14 mouse cellular contexts compared by ENCODE assay signal in genomic region chr17:28330590-28330989, GRCm38 (mm10). TPM values are rescaled to one million over a fixed set of nuclear protein-coding genes. Genes with fewer than 3 reads are reported as not detected.
A peak's percentile ranks its signal among the peaks of the same experiment; 100 is the strongest.
DNase-seq lines count a peak whose midpoint lies in the region; ATAC-seq and TF ChIP-seq lines count a peak whose summit lies in the region.
"Not testable (repeated sequence)": the region's sequence is repeated elsewhere in the genome, so short reads cannot be mapped to it uniquely, and the experiment has no call there.
"Had no signal": no experiment of that assay in that cellular context is flagged by ENCODE, and none has a peak within 500 bp of the region (broad histone marks: within the 10 kb centered on the region; RNA-seq: fewer than 3 reads in every experiment).

No protein-coding gene starts in this region.

- H3K27me3 ChIP-seq in CH12.LX (replicated peaks), result peaks cover 18% of the 10 kb centered on the region
- peaks cover 14% of the 10 kb centered on the region for H3K27me3 ChIP-seq in erythroblast, embryonic 14.5 days (ENCODE audit: control insufficient read depth)
- not testable (repeated sequence) for H3K27me3 ChIP-seq in heart, embryonic 14.5 days (ENCODE audit: control insufficient read depth, insufficient read depth, low read length); kidney, embryonic 15.5 days; liver, embryonic 11.5 days (replicated peaks; ENCODE audit: control insufficient read depth, insufficient read depth, low read length); lung, embryonic 14.5 days (ENCODE audit: insufficient read depth, low read length); stomach, embryonic 16.5 days (ENCODE audit: control insufficient read depth, insufficient read depth, low read length)

- TF ChIP-seq POLR2A in CH12.LX (IDR thresholded peaks at IDR 0.05; ENCODE audit: low read depth, low read length); bone marrow macrophage, adult 2 months (IDR thresholded peaks at IDR 0.05; ENCODE audit: borderline replicate concordance, low read depth, low read length): not testable (repeated sequence)

- peaks cover 13 to 28% of the 10 kb centered on the region in 2 experiments for H3K4me1 ChIP-seq in CH12.LX (ENCODE audit: control insufficient read depth in 1 of 2, insufficient read depth in 2 of 2)
- peaks cover 15% of the 10 kb centered on the region for H3K4me1 ChIP-seq in bone marrow macrophage, adult 2 months (ENCODE audit: control insufficient read depth, insufficient read depth, low read length)
- H3K4me1 ChIP-seq in erythroblast, embryonic 14.5 days (ENCODE audit: control insufficient read depth), result peaks cover 55% of the 10 kb centered on the region
- H3K4me1 ChIP-seq in heart, embryonic 14.5 days (ENCODE audit: control insufficient read depth in 2 of 2, insufficient read depth in 2 of 2, low read length in 2 of 2), result peaks cover 34 to 45% of the 10 kb centered on the region in 2 experiments
- H3K4me1 ChIP-seq in kidney, embryonic 15.5 days, result peaks cover 66% of the 10 kb centered on the region
- peaks cover 38% of the 10 kb centered on the region for H3K4me1 ChIP-seq in liver, embryonic 11.5 days (replicated peaks; ENCODE audit: control insufficient read depth, insufficient read depth, low read length)
- H3K4me1 ChIP-seq in lung, embryonic 14.5 days (ENCODE audit: insufficient read depth), result peaks cover 12% of the 10 kb centered on the region
- peaks cover 56% of the 10 kb centered on the region for H3K4me1 ChIP-seq in stomach, embryonic 16.5 days (ENCODE audit: control insufficient read depth, insufficient read depth, low read length)

- H3K79me2 ChIP-seq in CH12.LX (replicated peaks; ENCODE audit: control insufficient read depth, extremely low read depth, insufficient read depth, poor library complexity, severe bottlenecking), result peaks cover 15% of the 10 kb centered on the region

- dilution Hi-C loops in CH12.LX (cut with MboI; ENCODE audit: extremely low pct_ligation_motif_present, extremely low pct_unique_long_range_greater_than_20kb, low sequenced_read_pairs), result not testable (repeated sequence)

- not testable (repeated sequence) for TF ChIP-seq RAD21 in CH12.LX (IDR thresholded peaks at IDR 0.05; ENCODE audit: low read depth, low read length)

- not testable (repeated sequence) for TF ChIP-seq CTCF in CH12.LX (conservative IDR thresholded peaks at IDR 0.05 in 1 of 2, IDR thresholded peaks at IDR 0.05 in 1 of 2; ENCODE audit: low read depth in 2 of 2, low read length in 2 of 2); bone marrow macrophage, adult 2 months (IDR thresholded peaks at IDR 0.05; ENCODE audit: low read depth, low read length); lung, embryonic 14.5 days (IDR thresholded peaks at IDR 0.05; ENCODE audit: low read depth)

- not testable (repeated sequence) for H3K9me3 ChIP-seq in CH12.LX (replicated peaks; ENCODE audit: low read length); erythroblast, embryonic 14.5 days (ENCODE audit: control insufficient read depth, low read length); heart, embryonic 14.5 days (ENCODE audit: control insufficient read depth, low read length); kidney, embryonic 15.5 days (replicated peaks); liver, embryonic 11.5 days (ENCODE audit: control insufficient read depth, low read length); lung, embryonic 14.5 days (ENCODE audit: low read depth, low read length); stomach, embryonic 16.5 days (replicated peaks; ENCODE audit: control insufficient read depth, low read length)

- WGBS in heart, embryonic 14.5 days, result 64% methylated on average over 6 of the region's 8 CpGs
- WGBS in kidney, embryonic 15.5 days, result 54% methylated on average over 8 of the region's 8 CpGs
- 63% methylated on average over 7 of the region's 8 CpGs for WGBS in liver, embryonic 11.5 days
- WGBS in lung, embryonic 14.5 days, result 35% methylated on average over 6 of the region's 8 CpGs
- WGBS in stomach, embryonic 16.5 days, result 51% methylated on average over 6 of the region's 8 CpGs

- H3K4me3 ChIP-seq in CH12.LX (replicated peaks in 1 of 3; ENCODE audit: low read depth in 2 of 3, low read length in 2 of 3, poor library complexity in 1 of 3), result peak overlapping the region in 2 of 3 experiments; percentile 41 to 100
- peak overlapping the region; percentile 94 for H3K4me3 ChIP-seq in bone marrow macrophage, adult 2 months (ENCODE audit: insufficient read depth, low read length)
- peak overlapping the region; percentile 6 for H3K4me3 ChIP-seq in erythroblast, embryonic 14.5 days (replicated peaks)
- not testable (repeated sequence) for H3K4me3 ChIP-seq in heart, embryonic 14.5 days (ENCODE audit: control insufficient read depth in 1 of 2, insufficient read depth in 1 of 2, low read depth in 1 of 2, low read length in 2 of 2)
- peak overlapping the region; percentile 91 for H3K4me3 ChIP-seq in kidney, embryonic 15.5 days (replicated peaks)
- H3K4me3 ChIP-seq in liver, embryonic 11.5 days (ENCODE audit: low read depth, low read length), result peak overlapping the region; percentile 100
- H3K4me3 ChIP-seq in lung, embryonic 14.5 days (ENCODE audit: low read depth, low read length), result peak overlapping the region; percentile 95
- H3K4me3 ChIP-seq in stomach, embryonic 16.5 days (replicated peaks; ENCODE audit: low read length), result peak overlapping the region; percentile 17

- in situ Hi-C loops in CH12.LX (cut with MboI; ENCODE audit: low pct_ligation_motif_present, low pct_unique_long_range_greater_than_20kb, low sequenced_read_pairs), result not testable (repeated sequence)

- peaks cover 30 to 50% of the 10 kb centered on the region in 2 experiments for H3K36me3 ChIP-seq in CH12.LX (replicated peaks in 1 of 2; ENCODE audit: control insufficient read depth in 1 of 2, insufficient read depth in 1 of 2, low read length in 1 of 2)
- peaks cover 63% of the 10 kb centered on the region for H3K36me3 ChIP-seq in erythroblast, embryonic 14.5 days (ENCODE audit: control insufficient read depth)
- peaks cover 52% of the 10 kb centered on the region for H3K36me3 ChIP-seq in heart, embryonic 14.5 days (ENCODE audit: control insufficient read depth, insufficient read depth, low read length)
- peaks cover 63% of the 10 kb centered on the region for H3K36me3 ChIP-seq in kidney, embryonic 15.5 days
- H3K36me3 ChIP-seq in liver, embryonic 11.5 days (ENCODE audit: control insufficient read depth, insufficient read depth, low read length), result peaks cover 22% of the 10 kb centered on the region
- peaks cover 78% of the 10 kb centered on the region for H3K36me3 ChIP-seq in lung, embryonic 14.5 days (ENCODE audit: insufficient read depth)
- H3K36me3 ChIP-seq in stomach, embryonic 16.5 days (ENCODE audit: control insufficient read depth, insufficient read depth, low read length), result peaks cover 16% of the 10 kb centered on the region

- not testable (repeated sequence) for TF ChIP-seq EP300 in CH12.LX (IDR thresholded peaks at IDR 0.05; ENCODE audit: low read length)

- DNase-seq in CH12.LX (ENCODE audit: extremely low read depth); liver, embryonic 11.5 days (ENCODE audit: low spot score); lung, embryonic 14.5 days: not testable (repeated sequence)

- not testable (repeated sequence) for ATAC-seq in heart, embryonic 14.5 days (ENCODE audit: insufficient number of reproducible peaks, insufficient read depth, low FRiP score, low read depth); kidney, embryonic 15.5 days (replicated peaks; ENCODE audit: low FRiP score); liver, embryonic 11.5 days (replicated peaks; ENCODE audit: low FRiP score); lung, embryonic 14.5 days (ENCODE audit: insufficient read depth); stomach, embryonic 16.5 days (ENCODE audit: insufficient read depth, low FRiP score)

- H3K27ac ChIP-seq in CH12.LX (ENCODE audit: insufficient read depth, low read depth); bone marrow macrophage, adult 2 months (ENCODE audit: insufficient read depth, low read depth, low read length); heart, embryonic 14.5 days (replicated peaks in 1 of 2; ENCODE audit: control insufficient read depth in 1 of 2, insufficient read depth in 1 of 2, low read depth in 2 of 2, low read length in 2 of 2); kidney, embryonic 15.5 days; lung, embryonic 14.5 days (ENCODE audit: low read depth): not testable (repeated sequence)
- H3K27ac ChIP-seq in liver, embryonic 11.5 days (ENCODE audit: low read depth, low read length), result peak overlapping the region; percentile 43; the same call in 1 of the 2 replicates
- peak overlapping the region; percentile 33; the same call in 1 of the 2 replicates for H3K27ac ChIP-seq in stomach, embryonic 16.5 days (ENCODE audit: low read length)

- H3K9ac ChIP-seq in CH12.LX (ENCODE audit: insufficient read depth, low read depth), result peak overlapping the region; percentile 10; the same call in 1 of the 2 replicates
- H3K9ac ChIP-seq in heart, embryonic 14.5 days (ENCODE audit: low read length); lung, embryonic 14.5 days: not testable (repeated sequence)
- H3K9ac ChIP-seq in kidney, embryonic 15.5 days, result peak overlapping the region; percentile 99; the same call in 1 of the 2 replicates
- H3K9ac ChIP-seq in liver, embryonic 11.5 days (ENCODE audit: low read depth, low read length), result peak overlapping the region; percentile 100; the same call in 1 of the 2 replicates
- peak overlapping the region; percentile 39; the same call in 1 of the 2 replicates for H3K9ac ChIP-seq in stomach, embryonic 16.5 days (ENCODE audit: low read length)

- peak overlapping the region; percentile 88; the same call in 1 of the 2 replicates for H3K4me2 ChIP-seq in CH12.LX (ENCODE audit: insufficient read depth, low read depth, poor library complexity, severe bottlenecking)
- H3K4me2 ChIP-seq in heart, embryonic 14.5 days (ENCODE audit: low read length), result peak overlapping the region; percentile 93
- peak overlapping the region; percentile 91 for H3K4me2 ChIP-seq in kidney, embryonic 15.5 days
- peak overlapping the region; percentile 99 for H3K4me2 ChIP-seq in liver, embryonic 11.5 days
- peak overlapping the region; percentile 90; the same call in 1 of the 2 replicates for H3K4me2 ChIP-seq in lung, embryonic 14.5 days
- peak overlapping the region; percentile 97 for H3K4me2 ChIP-seq in stomach, embryonic 16.5 days (ENCODE audit: low read depth, low read length)

RNA-seq across cellular contexts. Expression of gene Rpl10a, which starts 2.3 kb away (rescaled TPM):
- total RNA-seq in CH12.LX (2012; rRNA removed) (3,510 and 4,144 TPM in 2 replicates), CH12.LX (2014; rRNA removed) (2,222 and 3,467 TPM in 2 replicates)
- 1,605 and 1,846 TPM in 2 replicates for polyA plus RNA-seq in CH12.LX (2012; ENCODE audit: insufficient read length, low read depth)
- polyA plus RNA-seq in bone marrow macrophage, adult 2 months (2012; ENCODE audit: insufficient read depth, insufficient read length, missing spikeins), result 568 and 618 TPM in 2 replicates
- polyA plus RNA-seq in erythroblast, embryonic 14.5 days (2012), result 529 and 604 TPM in 2 replicates
- polyA plus RNA-seq in heart, embryonic 14.5 days (2014; fragmentation: Nextera tagmentation; extraction: Ambion mirVana), result 440 and 513 TPM in 2 replicates
- 643 and 689 TPM in 2 replicates for polyA plus RNA-seq in kidney, embryonic 15.5 days (2015; fragmentation: Nextera tagmentation; extraction: Ambion mirVana)
- 683 and 733 TPM in 2 replicates for polyA plus RNA-seq in liver, embryonic 11.5 days (2014; fragmentation: Nextera tagmentation; extraction: Ambion mirVana)
- 799 and 802 TPM in 2 replicates for polyA plus RNA-seq in lung, embryonic 14.5 days (2014; fragmentation: Nextera tagmentation; extraction: Ambion mirVana)
- 538 and 564 TPM in 2 replicates for polyA plus RNA-seq in stomach, embryonic 16.5 days (2015; fragmentation: Nextera tagmentation; extraction: Ambion mirVana)

RNA-seq across cellular contexts. Expression of gene Fance, which starts 17.3 kb away (rescaled TPM):
- total RNA-seq in CH12.LX (2012; rRNA removed), result 26.9 and 29.6 TPM in 2 replicates
- 11.4 and 17.4 TPM in 2 replicates for total RNA-seq in CH12.LX (2014; rRNA removed)
- polyA plus RNA-seq in CH12.LX (2012; ENCODE audit: insufficient read length, low read depth), result 35.8 and 37.9 TPM in 2 replicates
- polyA plus RNA-seq in bone marrow macrophage, adult 2 months (2012; ENCODE audit: insufficient read depth, insufficient read length, missing spikeins), result 24.2 and 32.1 TPM in 2 replicates
- polyA plus RNA-seq in erythroblast, embryonic 14.5 days (2012), result 1.7 and 3.6 TPM in 2 replicates
- 17.8 and 19.5 TPM in 2 replicates for polyA plus RNA-seq in heart, embryonic 14.5 days (2014; fragmentation: Nextera tagmentation; extraction: Ambion mirVana)
- 28.4 and 33.7 TPM in 2 replicates for polyA plus RNA-seq in kidney, embryonic 15.5 days (2015; fragmentation: Nextera tagmentation; extraction: Ambion mirVana)
- polyA plus RNA-seq in liver, embryonic 11.5 days (2014; fragmentation: Nextera tagmentation; extraction: Ambion mirVana), result 30.2 and 31.1 TPM in 2 replicates
- polyA plus RNA-seq in lung, embryonic 14.5 days (2014; fragmentation: Nextera tagmentation; extraction: Ambion mirVana), result 28.2 and 35.3 TPM in 2 replicates
- 19.0 and 20.4 TPM in 2 replicates for polyA plus RNA-seq in stomach, embryonic 16.5 days (2015; fragmentation: Nextera tagmentation; extraction: Ambion mirVana)

RNA-seq across cellular contexts. Expression of gene Tead3, which starts 20.0 kb away (rescaled TPM):
- total RNA-seq in CH12.LX (2012; rRNA removed) (0.17 and 0.42 TPM in 2 replicates), CH12.LX (2014; rRNA removed) (not detected in 2 replicates)
- 0.08 TPM in 1 of 2 replicates, not detected in the other for polyA plus RNA-seq in CH12.LX (2012; ENCODE audit: insufficient read length, low read depth)
- polyA plus RNA-seq in bone marrow macrophage, adult 2 months (2012; ENCODE audit: insufficient read depth, insufficient read length, missing spikeins), result not detected in 2 replicates
- 0.22 and 0.26 TPM in 2 replicates for polyA plus RNA-seq in erythroblast, embryonic 14.5 days (2012)
- 5.4 and 7.2 TPM in 2 replicates for polyA plus RNA-seq in heart, embryonic 14.5 days (2014; fragmentation: Nextera tagmentation; extraction: Ambion mirVana)
- 9.8 and 11.0 TPM in 2 replicates for polyA plus RNA-seq in kidney, embryonic 15.5 days (2015; fragmentation: Nextera tagmentation; extraction: Ambion mirVana)
- 4.3 and 4.6 TPM in 2 replicates for polyA plus RNA-seq in liver, embryonic 11.5 days (2014; fragmentation: Nextera tagmentation; extraction: Ambion mirVana)
- 11.2 and 11.3 TPM in 2 replicates for polyA plus RNA-seq in lung, embryonic 14.5 days (2014; fragmentation: Nextera tagmentation; extraction: Ambion mirVana)
- 11.8 and 12.3 TPM in 2 replicates for polyA plus RNA-seq in stomach, embryonic 16.5 days (2015; fragmentation: Nextera tagmentation; extraction: Ambion mirVana)
- total RNA-seq: megakaryocyte, adult 5-6 weeks had no signal
- polyA plus RNA-seq: activated CD4-positive, CD25-positive, alpha-beta regulatory T cell, adult 4 months had no signal

RNA-seq across cellular contexts. Expression of gene Tulp1, which starts 34.4 kb away (rescaled TPM):
- 0.17 TPM in 1 of 2 replicates, not detected in the other for total RNA-seq in CH12.LX (2012; rRNA removed)
- not detected in 2 replicates for total RNA-seq in CH12.LX (2014; rRNA removed)
- polyA plus RNA-seq in CH12.LX (2012; ENCODE audit: insufficient read length, low read depth), result not detected in 2 replicates
- polyA plus RNA-seq in bone marrow macrophage, adult 2 months (2012; ENCODE audit: insufficient read depth, insufficient read length, missing spikeins), result not detected in 2 replicates
- 0.19 and 0.26 TPM in 2 replicates for polyA plus RNA-seq in erythroblast, embryonic 14.5 days (2012)
- 3.3 and 3.4 TPM in 2 replicates for polyA plus RNA-seq in heart, embryonic 14.5 days (2014; fragmentation: Nextera tagmentation; extraction: Ambion mirVana)
- 5.6 and 6.4 TPM in 2 replicates for polyA plus RNA-seq in kidney, embryonic 15.5 days (2015; fragmentation: Nextera tagmentation; extraction: Ambion mirVana)
- 2.8 and 3.3 TPM in 2 replicates for polyA plus RNA-seq in liver, embryonic 11.5 days (2014; fragmentation: Nextera tagmentation; extraction: Ambion mirVana)
- 3.0 and 3.6 TPM in 2 replicates for polyA plus RNA-seq in lung, embryonic 14.5 days (2014; fragmentation: Nextera tagmentation; extraction: Ambion mirVana)
- polyA plus RNA-seq in stomach, embryonic 16.5 days (2015; fragmentation: Nextera tagmentation; extraction: Ambion mirVana), result 4.6 and 5.4 TPM in 2 replicates
- total RNA-seq: gastrocnemius, postnatal 14 days; heart, adult 2 months; layer of hippocampus, postnatal 14 days; megakaryocyte, adult 5-6 weeks had no signal
- polyA plus RNA-seq: activated CD4-positive, CD25-positive, alpha-beta regulatory T cell, adult 4 months; cortical plate, adult 2 months; heart, adult 2 months had no signal
